Mouse (Mus musculus): Measurements from ENCODE around the gene Adam22. TPM values are rescaled to one million over a fixed set of nuclear protein-coding genes. Genes with fewer than 3 reads are reported as not detected.

Adam22 gene
- polyA plus RNA-seq, 1 experiment: not detected

- TF ChIP-seq GATA1 (IDR thresholded peaks at IDR 0.05; ENCODE audit: low read length): no peak
Measured at GRCm38 (mm10) chr5:8356326-8356725, 11.6 kb downstream of the Adam22 start.

- no peak for TF ChIP-seq GATA1 (IDR thresholded peaks at IDR 0.05; ENCODE audit: low read length)
Measured at GRCm38 (mm10) chr5:8349557-8349956, 18.4 kb downstream of the Adam22 start.

- TF ChIP-seq GATA1 (IDR thresholded peaks at IDR 0.05; ENCODE audit: low read length): no peak
Measured at GRCm38 (mm10) chr5:8346329-8346728, 21.6 kb downstream of the Adam22 start.

- TF ChIP-seq GATA1 (IDR thresholded peaks at IDR 0.05; ENCODE audit: low read length): no peak
Measured at GRCm38 (mm10) chr5:8343296-8343695, 24.7 kb downstream of the Adam22 start.

- TF ChIP-seq GATA1 (IDR thresholded peaks at IDR 0.05; ENCODE audit: low read length): no peak
Measured at GRCm38 (mm10) chr5:8341676-8342075, 26.3 kb downstream of the Adam22 start.

- no peak for TF ChIP-seq GATA1 (IDR thresholded peaks at IDR 0.05; ENCODE audit: low read length)
Measured at GRCm38 (mm10) chr5:8327645-8328269, 40.2 kb downstream of the Adam22 start.

- TF ChIP-seq GATA1 (IDR thresholded peaks at IDR 0.05; ENCODE audit: low read length): no peak
Measured at GRCm38 (mm10) chr5:8326671-8327070, 41.3 kb downstream of the Adam22 start.

- no peak for TF ChIP-seq GATA1 (IDR thresholded peaks at IDR 0.05; ENCODE audit: low read length)
Measured at GRCm38 (mm10) chr5:8312324-8312723, 55.6 kb downstream of the Adam22 start.

- no peak for TF ChIP-seq GATA1 (IDR thresholded peaks at IDR 0.05; ENCODE audit: low read length)
Measured at GRCm38 (mm10) chr5:8310907-8311306, 57.1 kb downstream of the Adam22 start.

GRCm38 (mm10) chr5:8297719-8298419 lies 70.1 kb downstream of the Adam22 start:
- TF ChIP-seq GATA1 (IDR thresholded peaks at IDR 0.05; ENCODE audit: low read length): no peak

GRCm38 (mm10) chr5:8293287-8293686 lies 74.7 kb downstream of the Adam22 start:
- TF ChIP-seq GATA1 (IDR thresholded peaks at IDR 0.05; ENCODE audit: low read length): no peak

- TF ChIP-seq GATA1 (IDR thresholded peaks at IDR 0.05; ENCODE audit: low read length): no peak
Measured at GRCm38 (mm10) chr5:8291496-8291895, 76.5 kb downstream of the Adam22 start.

GRCm38 (mm10) chr5:8289678-8290614 lies 78.0 kb downstream of the Adam22 start:
- no peak for TF ChIP-seq GATA1 (IDR thresholded peaks at IDR 0.05; ENCODE audit: low read length)

GRCm38 (mm10) chr5:8284123-8284522 lies 83.8 kb downstream of the Adam22 start:
- no peak for TF ChIP-seq GATA1 (IDR thresholded peaks at IDR 0.05; ENCODE audit: low read length)

GRCm38 (mm10) chr5:8276141-8276540 lies 91.8 kb downstream of the Adam22 start:
- TF ChIP-seq GATA1 (IDR thresholded peaks at IDR 0.05; ENCODE audit: low read length): no peak

- TF ChIP-seq GATA1 (IDR thresholded peaks at IDR 0.05; ENCODE audit: low read length): no peak
Measured at GRCm38 (mm10) chr5:8257366-8257765, 110.6 kb downstream of the Adam22 start.

All from G1E-ER4 (cell line).